Mouse (Mus musculus) frontal cortex, postnatal 36 days (tissue): ENCODE data around the gene Il21r.

Experiments used
- DNase-seq, 2 experiments: peaks; one replicate each; pipeline ENCODE4 v3.0.0; 2022; ENCODE audit warnings: low spot score in 2 of 2

Gene Il21r

DNA sequence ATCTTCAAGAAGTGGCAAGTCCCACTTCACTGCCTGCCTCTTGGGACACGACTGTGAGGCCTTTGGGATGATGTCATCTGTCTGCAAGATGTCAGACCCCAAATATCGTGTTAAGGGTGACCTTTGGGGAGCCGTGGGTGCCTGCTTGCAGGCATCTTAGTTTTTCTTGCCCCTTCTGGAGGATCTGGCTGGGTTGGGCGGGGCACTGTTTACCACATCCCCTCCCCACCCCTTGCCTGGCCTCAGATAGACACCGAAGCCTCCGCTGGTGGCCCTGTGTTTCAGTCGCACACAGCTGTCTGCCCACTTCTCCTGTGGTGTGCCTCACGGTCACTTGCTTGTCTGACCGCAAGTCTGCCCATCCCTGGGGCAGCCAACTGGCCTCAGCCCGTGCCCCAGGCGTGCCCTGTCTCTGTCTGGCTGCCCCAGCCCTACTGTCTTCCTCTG lies at the start of gene Il21r:
Gene Il21r (plus strand): TSS at position 245 of the 447 bp plus-strand sequence.
- peak in 1 of 2 experiments; percentile 19 for DNase-seq

DNA sequence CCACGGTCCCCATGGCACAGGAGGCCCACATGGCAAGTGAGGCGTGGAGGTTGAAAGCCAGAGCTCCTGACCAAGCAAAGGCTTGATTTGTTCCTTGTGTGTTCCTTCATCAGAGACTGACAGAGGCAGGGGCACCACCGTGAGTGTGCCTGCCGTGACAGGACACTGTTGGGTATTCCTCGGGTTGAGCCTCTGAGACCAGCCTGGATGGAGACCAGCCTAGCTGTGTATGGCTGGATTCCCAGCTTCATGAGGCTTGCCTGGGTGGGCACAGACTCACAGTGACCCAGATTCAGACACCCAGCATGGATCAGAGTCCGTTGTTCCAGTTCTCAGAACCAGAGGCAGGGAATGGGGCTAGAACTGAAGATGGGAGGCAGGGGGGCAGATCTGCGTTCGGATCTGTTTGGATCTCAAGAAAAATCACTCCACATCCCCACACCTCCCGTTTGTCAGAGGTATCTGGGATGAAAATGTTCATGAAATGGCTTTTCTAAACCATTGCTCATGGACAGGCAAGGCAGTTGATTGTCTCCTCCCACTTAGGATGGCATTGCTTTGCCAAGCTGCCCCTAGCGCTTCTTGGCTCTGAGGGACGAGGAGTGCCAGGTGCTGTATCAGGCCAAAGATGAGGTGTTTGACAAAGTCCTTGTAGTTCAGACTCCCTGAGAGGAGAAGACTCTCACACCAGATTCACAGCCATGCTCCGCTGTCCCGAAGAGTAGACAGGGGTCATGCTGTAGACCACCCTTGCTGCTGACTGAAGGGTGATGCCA lies 49.4 kb upstream of the Il21r start:
- no peak for DNase-seq

DNA sequence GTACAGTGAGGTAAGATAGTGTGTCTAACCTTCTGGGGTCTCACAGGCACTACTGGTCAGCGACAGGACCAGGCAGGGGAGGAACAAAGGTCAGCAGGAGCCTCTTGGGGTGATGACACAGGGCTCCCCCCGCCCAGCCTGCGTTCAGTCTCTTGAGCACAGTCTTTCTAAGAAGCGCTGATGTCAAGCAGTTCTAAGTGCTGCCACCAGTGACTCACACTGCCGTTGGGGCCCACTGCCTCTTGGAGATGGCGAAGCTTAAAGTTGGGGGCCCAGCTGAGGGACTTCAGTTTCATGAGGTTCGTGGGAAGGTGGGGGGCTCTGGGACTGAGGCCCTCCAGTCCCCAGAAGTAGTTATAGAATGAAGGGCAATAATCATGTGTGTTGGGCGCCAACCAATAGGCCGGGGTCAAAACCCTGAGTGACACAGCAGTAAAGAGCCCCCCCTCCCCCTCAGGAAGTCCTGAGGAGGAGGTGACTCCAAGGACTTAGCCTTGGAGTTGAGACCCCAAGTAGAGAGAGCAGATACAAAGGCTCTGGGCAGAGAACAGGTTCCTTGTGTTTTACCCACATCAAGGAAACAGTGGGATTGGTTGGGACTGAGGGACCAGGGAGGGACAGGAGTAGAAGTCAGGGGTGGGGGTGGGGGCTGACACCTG lies 48.6 kb upstream of the Il21r start:
- no peak for DNase-seq

DNA sequence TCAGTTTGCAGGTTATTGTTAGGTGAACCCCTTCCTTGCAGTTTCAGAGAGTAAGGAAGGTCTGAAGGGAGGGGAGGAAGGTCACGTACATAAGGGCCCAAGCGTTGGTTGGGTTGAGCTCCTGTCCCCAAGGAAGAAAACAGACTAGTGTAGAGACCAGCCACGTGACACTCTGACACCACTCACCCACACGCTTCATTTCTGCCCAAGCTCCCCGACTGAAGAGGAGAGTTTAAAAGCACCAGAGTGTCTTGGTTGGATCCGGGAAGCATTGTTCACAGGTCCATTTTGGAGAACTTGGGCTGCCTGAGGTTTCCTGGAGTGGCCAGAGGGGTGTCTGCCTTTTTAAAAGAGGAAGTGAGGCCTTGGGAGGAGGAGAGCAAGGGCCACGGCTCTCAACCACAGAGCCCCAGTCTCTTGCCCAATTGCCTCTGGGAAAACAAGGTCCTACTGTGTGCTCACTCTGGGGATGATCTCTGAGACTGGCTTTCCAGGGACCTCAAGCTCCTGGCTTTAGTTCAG lies 47.8 kb upstream of the Il21r start:
- DNase-seq = no peak

GRCm38 (mm10) chr7:125556096-125556495 lies 47.1 kb upstream of the Il21r start:
- no peak for DNase-seq

GRCm38 (mm10) chr7:125556865-125557264 lies 46.4 kb upstream of the Il21r start:
- no peak for DNase-seq

DNA sequence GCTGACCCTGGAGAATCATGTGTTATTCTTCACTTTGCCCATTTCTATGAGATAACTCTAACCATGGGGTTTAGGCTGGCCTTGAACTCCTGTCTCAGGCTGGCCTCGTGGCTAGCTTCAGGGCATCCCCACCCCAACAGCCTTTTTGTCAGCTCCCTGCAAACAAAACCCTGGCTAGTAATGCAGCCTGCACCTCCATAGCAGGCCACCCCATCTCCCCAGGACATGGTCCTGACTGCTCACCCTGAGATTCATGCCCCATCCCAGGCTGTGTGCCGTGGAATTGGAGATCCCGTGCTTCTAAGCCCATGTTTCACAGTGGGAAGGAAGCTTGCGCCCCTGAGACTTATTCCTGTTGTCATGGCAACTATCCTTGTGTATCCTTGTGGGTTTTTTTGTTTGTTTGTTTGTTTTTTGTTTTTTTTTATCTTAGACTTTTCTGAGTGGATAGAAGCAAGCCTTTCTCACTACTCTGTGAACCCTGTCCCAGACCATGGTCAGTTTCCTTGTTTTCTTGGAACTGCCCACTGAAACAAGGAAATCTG lies 44.8 kb upstream of the Il21r start:
- DNase-seq = no peak

GRCm38 (mm10) chr7:125558997-125559396 lies 44.2 kb upstream of the Il21r start:
- no peak for DNase-seq

DNA sequence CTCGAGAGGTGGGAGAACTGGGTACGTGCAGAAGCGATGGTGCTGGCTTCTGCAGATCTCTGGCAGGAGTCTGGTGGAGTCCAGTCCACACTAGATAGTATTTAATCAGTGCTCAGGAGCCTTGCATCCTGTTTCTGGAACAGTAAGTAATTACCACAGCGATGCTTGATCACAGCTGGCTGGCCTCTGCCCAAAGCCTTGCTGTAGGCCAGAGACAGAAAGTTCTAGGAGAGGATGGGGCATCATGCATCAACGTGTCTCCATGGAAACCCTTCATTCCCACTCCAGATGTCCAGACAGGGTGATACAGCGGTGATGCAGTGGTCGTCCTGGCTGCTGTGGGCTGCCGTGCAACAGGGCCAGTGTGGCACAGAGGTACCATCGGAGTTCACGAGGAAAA lies 43.7 kb upstream of the Il21r start:
- no peak for DNase-seq

DNA sequence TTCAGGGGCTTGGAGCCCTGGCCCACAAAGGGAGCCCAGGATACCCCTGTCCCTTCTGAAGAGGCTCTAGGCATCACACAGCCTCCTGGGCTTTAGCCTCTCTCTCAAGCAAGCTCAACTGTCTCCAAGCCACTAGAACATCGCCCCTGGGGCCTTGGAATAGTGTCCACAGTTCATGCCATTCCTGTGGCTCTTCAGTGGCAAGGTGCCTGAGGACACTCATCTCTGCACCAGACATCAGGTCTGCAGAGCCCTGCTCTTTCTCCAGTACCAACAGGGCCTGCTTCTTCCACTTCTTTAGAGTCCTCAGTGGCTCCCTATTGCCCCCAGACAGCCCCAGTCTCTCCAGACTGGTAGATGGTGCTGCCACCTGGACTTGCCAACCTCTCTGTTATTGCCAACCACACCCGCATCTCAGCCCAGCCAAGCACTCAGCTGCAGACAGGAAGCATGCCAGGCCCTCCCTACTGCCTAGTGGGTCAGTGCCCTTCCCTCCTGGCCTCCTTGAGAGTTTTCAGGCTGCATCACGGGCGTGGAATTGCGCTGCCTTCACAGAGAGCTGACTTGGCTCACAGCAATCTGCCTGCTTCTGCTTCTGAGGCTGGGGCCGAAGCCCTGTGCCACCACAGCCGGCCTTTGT lies 43.0 kb upstream of the Il21r start:
- no peak for DNase-seq

GRCm38 (mm10) chr7:125561085-125561690 lies 42.0 kb upstream of the Il21r start:
- peak in 1 of 2 experiments; percentile 26 for DNase-seq

GRCm38 (mm10) chr7:125562413-125562812 lies 40.8 kb upstream of the Il21r start:
- DNase-seq = no peak

DNA sequence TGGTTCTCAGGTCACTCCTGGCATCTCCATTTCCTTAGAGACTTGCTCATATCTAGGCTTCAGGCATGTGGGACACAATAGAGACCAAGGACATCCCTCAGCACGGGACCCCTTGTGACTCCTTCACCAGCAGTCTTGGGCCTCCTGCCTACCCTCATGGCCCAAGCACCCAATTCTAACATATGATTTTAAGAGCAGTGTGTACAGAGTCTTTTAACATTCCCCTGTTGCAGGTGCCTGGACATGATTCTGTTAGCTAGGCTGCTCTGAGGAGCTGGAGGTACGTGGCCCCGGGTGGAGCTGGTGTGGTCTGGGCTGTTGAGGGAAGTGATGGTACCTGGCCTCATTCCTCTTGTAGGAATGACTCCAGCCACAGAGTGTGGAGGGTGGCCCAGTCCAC lies 40.1 kb upstream of the Il21r start:
- no peak for DNase-seq

DNA sequence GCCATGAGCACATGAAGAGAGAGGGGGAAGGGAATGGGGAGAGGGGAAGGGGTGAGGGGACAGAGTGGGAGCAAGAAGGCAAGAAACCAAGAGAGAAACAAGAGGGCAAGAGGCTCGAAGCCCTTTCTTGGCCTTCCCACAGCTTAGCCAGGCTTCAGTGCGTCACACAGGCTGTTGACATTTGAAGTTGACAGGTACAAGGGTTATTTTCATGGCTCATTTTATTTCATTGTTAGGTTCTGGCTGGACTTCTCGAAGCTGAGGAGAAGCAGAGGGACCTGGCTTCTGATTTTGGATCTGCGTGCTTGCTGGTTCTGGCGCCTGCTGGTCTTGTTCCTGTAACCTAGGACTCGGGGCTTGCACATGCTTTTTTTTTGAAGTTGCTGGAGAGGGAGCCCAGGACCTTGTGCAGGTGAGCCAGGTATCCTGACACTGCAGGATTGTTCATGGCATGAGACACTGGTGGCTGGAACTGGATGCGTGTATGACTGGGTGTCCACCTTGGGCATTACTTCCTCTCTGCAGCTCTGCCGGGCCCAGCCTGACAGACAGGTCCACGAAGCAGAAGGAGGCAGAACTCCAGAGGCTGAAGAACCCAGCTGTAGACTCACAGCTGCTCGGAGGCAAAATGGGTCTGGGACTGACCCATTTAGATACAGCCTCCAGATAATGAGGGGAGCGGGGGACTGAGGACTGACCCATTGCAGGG lies 38.8 kb upstream of the Il21r start:
- DNase-seq = no peak

- no peak for DNase-seq
Measured at GRCm38 (mm10) chr7:125565516-125566285, 37.5 kb upstream of the Il21r start.

GRCm38 (mm10) chr7:125566420-125566819 lies 36.8 kb upstream of the Il21r start:
- DNase-seq = no peak

DNA sequence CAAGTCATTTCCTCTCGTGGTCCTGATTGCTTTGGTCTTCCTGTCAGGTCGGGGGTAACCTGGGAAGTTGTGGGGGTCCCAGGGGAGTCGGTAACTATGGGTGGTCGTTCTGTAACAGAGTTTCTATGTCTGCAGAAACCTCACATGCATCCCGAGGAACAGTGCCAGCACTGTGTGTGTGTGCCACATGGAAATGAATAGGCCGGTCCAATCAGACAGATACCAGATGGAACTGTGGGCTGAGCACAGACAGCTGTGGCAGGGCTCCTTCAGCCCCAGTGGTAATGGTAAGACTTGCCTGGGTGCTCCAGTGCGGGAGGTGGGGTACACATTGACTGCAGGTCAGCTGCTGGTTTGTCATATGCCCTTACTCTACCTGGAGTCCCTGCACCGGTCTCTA lies 34.3 kb upstream of the Il21r start:
- no peak for DNase-seq

GRCm38 (mm10) chr7:125571891-125572290 lies 31.3 kb upstream of the Il21r start:
- DNase-seq = no peak

GRCm38 (mm10) chr7:125572737-125573136 lies 30.5 kb upstream of the Il21r start:
- DNase-seq = no peak

DNA sequence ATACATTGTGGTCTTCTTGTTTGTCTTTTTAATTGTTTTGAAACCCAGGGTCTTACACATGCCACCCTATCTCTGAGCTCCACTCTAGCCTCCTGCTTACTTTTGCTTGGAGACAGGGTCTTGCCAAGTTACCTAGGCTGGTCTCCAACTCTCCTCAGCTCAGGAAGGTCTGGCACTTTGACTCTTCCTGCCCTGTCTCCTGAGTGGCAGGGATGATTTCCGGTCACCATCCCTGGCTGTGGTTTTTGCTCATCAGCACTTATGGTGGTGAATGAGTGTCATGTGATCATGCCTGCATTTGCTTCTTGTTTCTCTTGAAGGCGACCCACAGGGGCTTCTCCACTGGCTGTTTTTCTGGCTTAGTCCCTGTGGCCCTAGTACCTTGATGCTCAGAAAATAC lies 29.4 kb upstream of the Il21r start:
- no peak for DNase-seq
